Mouse (Mus musculus) stomach, postnatal 0 days (tissue): ENCODE results near the gene Ttc34. TPM values are rescaled to one million over a fixed set of nuclear protein-coding genes. Genes with fewer than 3 reads are reported as not detected.
A peak's percentile ranks its signal among the peaks of the same experiment; 100 is the strongest.

Experiments used
- ATAC-seq: fragments of 200-750 bp; cut with Nextera tagmentation; 2 replicates; pipeline ENCODE4 v1.8.0; 2017; ENCODE audit not compliant: low FRiP score, low TSS enrichment
- DNase-seq: peaks from one replicate; pipeline ENCODE4 v3.0.0-alpha.2; 2016; ENCODE audit warnings: low spot score
- H3K27ac ChIP-seq: fragments of 300-500 bp; sonication (generic); replicated peaks from 2 replicates; pipeline ENCODE4 v1.5.1; 2014; ENCODE audit warnings: mild to moderate bottlenecking, control low read depth
- H3K27me3 ChIP-seq: fragments of 300-500 bp; sonication (generic); 2 replicates; pipeline ENCODE4 v1.6.1; 2014; ENCODE audit warnings: low read length; ENCODE audit not compliant: control insufficient read depth, insufficient read depth
- H3K36me3 ChIP-seq: fragments of 300-500 bp; sonication (generic); 2 replicates; pipeline ENCODE4 v1.6.1; 2014; ENCODE audit warnings: low read length, mixed read lengths; ENCODE audit not compliant: control insufficient read depth, insufficient read depth
- H3K4me1 ChIP-seq: fragments of 300-500 bp; sonication (generic); replicated peaks from 2 replicates; pipeline ENCODE4 v1.6.1; 2014; ENCODE audit warnings: antibody characterized with exemption; ENCODE audit not compliant: control insufficient read depth, insufficient read depth
- H3K4me2 ChIP-seq: fragments of 300-500 bp; sonication (generic); replicated peaks from 2 replicates; pipeline ENCODE4 v1.6.1; 2014; ENCODE audit warnings: low read depth, mild to moderate bottlenecking, control low read depth, moderate library complexity
- H3K4me3 ChIP-seq: fragments of 300-500 bp; sonication (generic); 2 replicates; pipeline ENCODE4 v1.5.1; 2014; ENCODE audit warnings: low read depth, low read length, control low read depth
- H3K9ac ChIP-seq: fragments of 300-500 bp; sonication (generic); 2 replicates; pipeline ENCODE4 v1.6.1; 2014; ENCODE audit warnings: mild to moderate bottlenecking, low read length, control low read depth, mixed read lengths
- H3K9me3 ChIP-seq: fragments of 300-500 bp; sonication (generic); 2 replicates; pipeline ENCODE4 v1.6.1; 2016; ENCODE audit warnings: low read length; ENCODE audit not compliant: control insufficient read depth
- CTCF ChIP-seq: IDR thresholded peaks from 2 replicates; pipeline ENCODE4 v1.5.1; 2016; ENCODE audit warnings: antibody characterized with exemption, low read depth, mild to moderate bottlenecking, moderate library complexity
- EP300 ChIP-seq: optimal IDR thresholded peaks from 2 replicates; pipeline ENCODE3; 2016; ENCODE audit warnings: antibody characterized with exemption
- WGBS: fragments of 180-500 bp; shearing (Covaris S2); extraction: QIAGEN DNeasy Blood & Tissue Kit; methylation state at CpG from one replicate; pipeline ENCODE4 v1.1.7; 2014; 5-methylcytosine and 5-hydroxymethylcytosine counted together
- polyA plus RNA-seq: library from polyadenylated mRNA; unstranded; fragments of >200 nt; fragmentation: Nextera tagmentation; extraction: Ambion mirVana; gene quantifications from 2 replicates; pipeline ENCODE4 v1.2.1, GENCODE M21; 2015

Gene Ttc34
- polyA plus RNA-seq, 1 experiment from 2014 or later = 0.10 TPM

DNA sequence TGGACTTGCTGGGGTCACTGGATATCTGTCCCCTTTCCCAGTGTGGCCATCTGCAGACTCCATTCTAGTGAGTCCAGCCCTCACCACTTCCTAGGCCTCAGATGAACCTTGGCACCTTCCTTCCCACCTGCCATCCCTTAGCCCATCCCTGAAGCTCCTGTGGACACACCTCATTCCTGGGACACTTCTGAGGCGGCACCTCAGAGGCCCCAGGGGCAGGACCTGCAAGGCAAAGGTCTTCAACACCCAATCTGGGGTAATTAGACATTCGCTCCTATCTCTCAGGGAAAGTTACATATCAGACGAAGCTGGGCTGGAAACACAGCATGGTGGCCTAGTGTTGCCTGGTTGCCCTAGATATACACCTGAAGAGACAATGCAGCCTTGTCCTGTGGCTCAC is 77.4 kb downstream of the Ttc34 start:
- DNase-seq (no peak), ATAC-seq (no peak)
- Histone ChIP-seq H3K4me3 (no peak overlapping the region), H3K27me3 (no peaks in the 10 kb centered on the region), H3K36me3 (no peaks in the 10 kb centered on the region; the same call in 1 of the 2 replicates), H3K27ac (no peak overlapping the region), H3K9ac (no peak overlapping the region), H3K4me2 (no peak overlapping the region), H3K4me1 (peaks cover 2% of the 10 kb centered on the region; the same call in 1 of the 2 replicates), H3K9me3 (no peaks in the 10 kb centered on the region)
- no peak for TF ChIP-seq CTCF
- no peak for TF ChIP-seq EP300
- 76% methylated on average over 3 of the region's 3 CpGs for WGBS

DNA sequence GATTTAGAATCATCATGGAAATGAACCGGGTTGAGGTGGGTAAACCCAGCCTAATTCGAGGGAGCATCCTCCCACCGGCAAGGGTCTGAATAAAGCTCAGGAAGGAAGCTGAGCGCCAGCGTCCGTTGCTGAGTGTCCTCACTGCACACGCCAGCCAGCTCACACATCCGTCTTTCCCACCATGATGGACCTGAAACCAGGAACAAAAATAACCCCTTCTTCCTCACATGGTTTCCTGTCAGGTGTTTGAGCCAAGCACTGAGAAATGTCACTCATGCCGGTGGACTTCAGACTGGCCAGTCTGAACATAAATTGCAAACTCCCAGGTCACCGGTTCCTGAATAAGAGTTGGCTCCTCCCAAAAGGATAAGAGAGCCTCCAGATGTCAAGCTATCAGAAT is 78.0 kb downstream of the Ttc34 start:
- H3K4me1 ChIP-seq = peaks cover 2% of the 10 kb centered on the region; the same call in 1 of the 2 replicates
- no peak for TF ChIP-seq EP300
- no peak for TF ChIP-seq CTCF
- no peak overlapping the region for H3K4me3 ChIP-seq
- no peak for DNase-seq
- H3K36me3 ChIP-seq = no peaks in the 10 kb centered on the region; the same call in 1 of the 2 replicates
- no peak overlapping the region for H3K9ac ChIP-seq
- no peaks in the 10 kb centered on the region for H3K9me3 ChIP-seq
- no peak overlapping the region for H3K27ac ChIP-seq
- H3K27me3 ChIP-seq = no peaks in the 10 kb centered on the region
- H3K4me2 ChIP-seq = no peak overlapping the region
- 74% methylated on average over 10 of the region's 10 CpGs for WGBS
- ATAC-seq = no peak

GRCm38 (mm10) chr4:154916662-154917061 is 79.4 kb downstream of the Ttc34 start:
- 70% methylated on average over 4 of the region's 4 CpGs for WGBS
- TF ChIP-seq CTCF (no peak), EP300 (no peak)
- DNase-seq (no peak), ATAC-seq (peak; percentile 66)
- no peak overlapping the region for H3K27ac ChIP-seq
- no peaks in the 10 kb centered on the region for H3K9me3 ChIP-seq
- H3K36me3 ChIP-seq = no peaks in the 10 kb centered on the region; the same call in 1 of the 2 replicates
- no peaks in the 10 kb centered on the region for H3K4me1 ChIP-seq
- no peak overlapping the region for H3K4me3 ChIP-seq
- H3K27me3 ChIP-seq = no peaks in the 10 kb centered on the region
- H3K4me2 ChIP-seq = no peak overlapping the region
- H3K9ac ChIP-seq = no peak overlapping the region

Other genes starting within 250 kb of the Ttc34 start
- 15.6 and 18.5 TPM in 2 replicates for gene Prdm16, start 200.6 kb upstream of the Ttc34 start, polyA plus RNA-seq
- gene Actrt2, start 169.6 kb upstream of the Ttc34 start, polyA plus RNA-seq = not detected in 2 replicates
- gene Mmel1, start 32.1 kb downstream of the Ttc34 start, polyA plus RNA-seq = not detected in 2 replicates
- 62.1 and 65.4 TPM in 2 replicates for gene Fam213b, start 61.7 kb downstream of the Ttc34 start, polyA plus RNA-seq
- 0.61 TPM in 2 replicates for gene Tnfrsf14, start 91.1 kb downstream of the Ttc34 start, polyA plus RNA-seq
- 0.24 and 0.36 TPM in 2 replicates for gene Hes5, start 123.5 kb downstream of the Ttc34 start, polyA plus RNA-seq
- 14.8 and 14.9 TPM in 2 replicates for gene Pank4, start 126.7 kb downstream of the Ttc34 start, polyA plus RNA-seq
- 15.4 and 18.3 TPM in 2 replicates for gene Plch2, start 219.3 kb downstream of the Ttc34 start, polyA plus RNA-seq
- gene Pex10, start 229.6 kb downstream of the Ttc34 start, polyA plus RNA-seq = 10.3 and 10.5 TPM in 2 replicates
- 182 and 185 TPM in 2 replicates for gene Rer1, start 248.9 kb downstream of the Ttc34 start, polyA plus RNA-seq
- gene Morn1, start 249.1 kb downstream of the Ttc34 start, polyA plus RNA-seq = 3.2 and 3.6 TPM in 2 replicates